Mouse (Mus musculus) right cerebral cortex, adult 18-20 months (tissue): ENCODE results near the gene Wdr83.
A peak's percentile ranks its signal among the peaks of the same experiment; 100 is the strongest.

Source experiments
- DNase-seq: peaks from one replicate; pipeline ENCODE4 v3.0.0; 2022; ENCODE audit warnings: mixed read lengths

The Wdr83 gene

GRCm38 (mm10) chr8:85076001-85076400, 5.1 kb downstream of the Wdr83 start:
- DNase-seq: no peak

- DNase-seq: no peak
These were observed 6.5 kb downstream of the Wdr83 start for GRCm38 (mm10) chr8:85074617-85075016.

- no peak for DNase-seq
These were observed 6.9 kb downstream of the Wdr83 start for GRCm38 (mm10) chr8:85074167-85074566.

GRCm38 (mm10) chr8:85073041-85073612, 8.0 kb downstream of the Wdr83 start:
- no peak for DNase-seq

- no peak for DNase-seq
These were observed 8.7 kb downstream of the Wdr83 start for GRCm38 (mm10) chr8:85072364-85072929.

- peak; percentile 94 for DNase-seq
These were observed 9.4 kb downstream of the Wdr83 start, which contains the start of gene Dhps for GRCm38 (mm10) chr8:85071514-85072281. TSS of gene Dhps (plus strand) at chr8:85071757.

GRCm38 (mm10) chr8:85071041-85071440, 10.1 kb downstream of the Wdr83 start:
- no peak for DNase-seq

GRCm38 (mm10) chr8:85067982-85068381, 13.1 kb downstream of the Wdr83 start, which contains the start of gene Gm5741:
TSS of gene Gm5741 (minus strand) at chr8:85067982.
- no peak for DNase-seq

- DNase-seq: no peak
These were observed 14.0 kb downstream of the Wdr83 start for GRCm38 (mm10) chr8:85067155-85067554.

- DNase-seq: no peak
These were observed 15.9 kb downstream of the Wdr83 start for GRCm38 (mm10) chr8:85065213-85065612.

GRCm38 (mm10) chr8:85062603-85063002, 18.5 kb downstream of the Wdr83 start:
- no peak for DNase-seq

- DNase-seq: peak; percentile 92
These were observed 21.1 kb downstream of the Wdr83 start, which contains the start of gene Fbxw9 for GRCm38 (mm10) chr8:85059879-85060616. TSS of gene Fbxw9 (plus strand) at chr8:85060055.

GRCm38 (mm10) chr8:85057367-85057766, 23.7 kb downstream of the Wdr83 start:
- DNase-seq: no peak

- no peak for DNase-seq
These were observed 37.5 kb downstream of the Wdr83 start for GRCm38 (mm10) chr8:85043619-85044018.

GRCm38 (mm10) chr8:85037681-85038531, 43.2 kb downstream of the Wdr83 start:
- DNase-seq: peak; percentile 56

GRCm38 (mm10) chr8:85037366-85037680, 43.8 kb downstream of the Wdr83 start:
- no peak for DNase-seq

- peak; percentile 94 for DNase-seq
These were observed 44.3 kb downstream of the Wdr83 start, which contains the start of gene Tnpo2 for GRCm38 (mm10) chr8:85036718-85037365. TSS of gene Tnpo2 (plus strand) at chr8:85036915.

GRCm38 (mm10) chr8:85036381-85036717, 44.8 kb downstream of the Wdr83 start:
- no peak for DNase-seq

GRCm38 (mm10) chr8:85035728-85036310, 45.3 kb downstream of the Wdr83 start:
- no peak for DNase-seq

- no peak for DNase-seq
These were observed 45.9 kb downstream of the Wdr83 start for GRCm38 (mm10) chr8:85035165-85035727.

- peak; percentile 70 for DNase-seq
These were observed 46.3 kb downstream of the Wdr83 start for GRCm38 (mm10) chr8:85034764-85035163.
